Mouse (Mus musculus): ENCODE measurements around the gene Olfr901.
"Not testable (repeated sequence)": the region's sequence is repeated elsewhere in the genome, so short reads cannot be mapped to it uniquely, and the experiment has no call there.

The Olfr901 gene

DNA sequence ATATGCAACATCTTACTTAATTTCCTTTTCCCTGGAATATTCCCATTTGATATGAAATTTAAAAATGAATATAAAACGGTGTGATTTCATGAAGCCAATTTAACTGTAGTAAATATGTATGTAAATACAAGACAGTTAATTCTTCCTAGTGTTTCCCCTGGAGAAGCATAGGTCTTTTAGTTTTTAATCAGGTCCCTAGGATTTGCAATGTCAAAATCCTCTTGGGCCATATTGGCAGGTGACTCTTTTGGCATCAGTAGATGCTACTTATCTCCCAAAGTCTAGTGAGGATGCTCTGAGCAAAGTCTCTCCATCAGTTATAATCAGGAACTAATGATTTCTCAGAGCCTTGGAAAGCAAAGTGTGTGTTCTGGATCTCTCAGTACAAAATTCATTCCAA lies at the start of gene Olfr901:
TSS of gene Olfr901 (plus strand) at position 301 of the 400 bp plus-strand sequence.
- no peak for DNase-seq (ENCODE audit: low spot score in 2 of 2)

GRCm38 (mm10) chr9:38401398-38401797 lies 27.9 kb upstream of the Olfr901 start, which contains the start of gene Olfr147:
Olfr147 (plus strand) TSS chr9:38401698.
- DNase-seq (ENCODE audit: low spot score in 2 of 2) = no peak

GRCm38 (mm10) chr9:38407502-38407901 lies 21.8 kb upstream of the Olfr901 start:
- not testable (repeated sequence) for DNase-seq (ENCODE audit: low spot score in 2 of 2)

GRCm38 (mm10) chr9:38413502-38413901 lies 15.8 kb upstream of the Olfr901 start:
- DNase-seq (ENCODE audit: low spot score in 2 of 2) = not testable (repeated sequence)

GRCm38 (mm10) chr9:38423801-38424200 lies 5.5 kb upstream of the Olfr901 start:
- no peak for DNase-seq (ENCODE audit: low spot score in 2 of 2)

- DNase-seq (ENCODE audit: low spot score in 2 of 2) = no peak
Measured at GRCm38 (mm10) chr9:38427026-38427425, 2.2 kb upstream of the Olfr901 start.

- no peak for DNase-seq (ENCODE audit: low spot score in 2 of 2)
Measured at GRCm38 (mm10) chr9:38447352-38447751, 18.1 kb downstream of the Olfr901 start, which contains the start of gene Olfr902. Olfr902 (plus strand) TSS chr9:38447652.

DNA sequence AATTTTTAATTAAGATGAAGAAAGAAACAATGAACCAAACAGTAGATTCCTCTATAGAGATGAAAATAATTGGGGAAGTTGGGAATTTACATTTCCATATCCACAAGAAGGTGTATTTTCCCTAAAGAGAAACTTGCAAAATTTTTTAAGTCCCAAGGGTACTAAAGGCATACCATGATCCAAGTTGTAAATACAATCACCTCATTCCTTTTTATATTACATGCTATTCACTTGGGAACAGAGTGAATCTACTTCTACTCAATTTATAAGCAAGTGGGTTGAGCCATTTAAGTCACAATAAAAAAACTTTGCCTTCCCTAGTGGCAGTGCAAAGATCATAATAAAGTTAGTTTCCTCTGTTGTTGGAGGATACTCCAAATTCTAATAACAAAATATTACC lies 33.6 kb downstream of the Olfr901 start, which contains the start of gene Olfr904:
TSS of gene Olfr904 (plus strand) at position 301 of the 400 bp plus-strand sequence.
- DNase-seq (ENCODE audit: low spot score in 2 of 2) = no peak

DNA sequence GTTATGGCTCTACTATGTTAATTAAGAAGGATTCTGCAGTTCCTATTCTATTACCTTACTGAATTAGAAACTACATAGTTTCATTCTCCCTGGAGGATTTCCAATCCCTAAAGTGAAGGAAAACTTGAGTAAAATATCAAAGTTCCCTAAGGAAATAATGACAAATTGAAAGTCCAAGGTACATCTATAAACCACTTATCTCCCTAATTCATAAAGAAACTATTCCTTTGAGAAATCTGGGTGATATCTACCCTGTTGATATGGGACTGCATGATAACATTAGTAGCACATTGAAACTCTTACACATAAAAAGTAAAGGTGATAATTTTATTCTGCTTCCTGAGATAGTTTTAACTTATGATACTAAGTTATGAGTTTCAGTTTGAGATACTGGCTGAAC lies 41.6 kb downstream of the Olfr901 start, which contains the start of gene Olfr905:
TSS of gene Olfr905 (plus strand) at position 301 of the 400 bp plus-strand sequence.
- no peak for DNase-seq (ENCODE audit: low spot score in 2 of 2)

Data from urinary bladder, adult 18-20 months (tissue).